Mouse (Mus musculus) small intestine, adult 2 months (tissue): ENCODE measurements around the gene Fbll1. TPM values are rescaled to one million over a fixed set of nuclear protein-coding genes. Genes with fewer than 3 reads are reported as not detected.

Source experiments
- H3K27ac ChIP-seq: fragments of 200-500 bp; 2 replicates; pipeline ENCODE4 v1.5.1; 2012; ENCODE audit warnings: low read depth, low read length, control low read depth, inconsistent platforms; ENCODE audit not compliant: insufficient read depth
- H3K27me3 ChIP-seq: fragments of 200-500 bp; 2 replicates; pipeline ENCODE4 v1.6.1; 2012; ENCODE audit warnings: mild to moderate bottlenecking, moderate library complexity, low read length, inconsistent platforms; ENCODE audit not compliant: control insufficient read depth, insufficient read depth
- H3K36me3 ChIP-seq: fragments of 200-500 bp; 2 replicates; pipeline ENCODE4 v1.6.1; 2012; ENCODE audit warnings: mild to moderate bottlenecking, low read length, control low read depth, inconsistent platforms; ENCODE audit not compliant: control insufficient read depth, insufficient read depth
- H3K4me1 ChIP-seq: fragments of 200-500 bp; 2 replicates; pipeline ENCODE4 v1.6.1; 2012; ENCODE audit warnings: low read length, inconsistent platforms, mixed read lengths; ENCODE audit not compliant: control insufficient read depth, insufficient read depth, insufficient read length
- H3K4me3 ChIP-seq: fragments of 200-500 bp; 2 replicates; pipeline ENCODE4 v1.5.1; 2012; ENCODE audit warnings: low read depth, mild to moderate bottlenecking, control low read depth, inconsistent platforms, low read length, moderate library complexity
- CTCF ChIP-seq: fragments of 200-500 bp; IDR thresholded peaks from 2 replicates; pipeline ENCODE4 v1.5.1; 2012; ENCODE audit warnings: low read depth, mild to moderate bottlenecking, control low read depth, inconsistent platforms, low read length, moderate library complexity, mixed read lengths; ENCODE audit not compliant: insufficient replicate concordance, insufficient read length; ENCODE audit errors: extremely low read depth
- POLR2A ChIP-seq: fragments of 200-500 bp; IDR thresholded peaks from 2 replicates; pipeline ENCODE4 v1.6.1; 2012; ENCODE audit warnings: low read depth, mild to moderate bottlenecking, control low read depth, inconsistent platforms, low read length, moderate library complexity
- WGBS: fragments of 180-500 bp; shearing (Covaris S2); methylation state at CpG from one replicate; pipeline ENCODE4 v1.1.7; 2018; 5-methylcytosine and 5-hydroxymethylcytosine counted together
- polyA plus RNA-seq: library from polyadenylated mRNA; depleted of rRNA; stranded (reverse); fragments of >200 nt; gene quantifications from 2 replicates; pipeline ENCODE4 v1.2.3, GENCODE M21; 2012; rRNA removed

Fbll1 gene
- polyA plus RNA-seq, 1 experiment: 0.08 TPM

GRCm38 (mm10) chr11:35755546-35755945 is 43.1 kb downstream of the Fbll1 start:
- no peak for TF ChIP-seq POLR2A
- TF ChIP-seq CTCF: no peak
- WGBS: 22% methylated on average over 6 of the region's 6 CpGs
- H3K27ac ChIP-seq: peak overlapping the region; percentile 54; the same call in 1 of the 2 replicates

DNA sequence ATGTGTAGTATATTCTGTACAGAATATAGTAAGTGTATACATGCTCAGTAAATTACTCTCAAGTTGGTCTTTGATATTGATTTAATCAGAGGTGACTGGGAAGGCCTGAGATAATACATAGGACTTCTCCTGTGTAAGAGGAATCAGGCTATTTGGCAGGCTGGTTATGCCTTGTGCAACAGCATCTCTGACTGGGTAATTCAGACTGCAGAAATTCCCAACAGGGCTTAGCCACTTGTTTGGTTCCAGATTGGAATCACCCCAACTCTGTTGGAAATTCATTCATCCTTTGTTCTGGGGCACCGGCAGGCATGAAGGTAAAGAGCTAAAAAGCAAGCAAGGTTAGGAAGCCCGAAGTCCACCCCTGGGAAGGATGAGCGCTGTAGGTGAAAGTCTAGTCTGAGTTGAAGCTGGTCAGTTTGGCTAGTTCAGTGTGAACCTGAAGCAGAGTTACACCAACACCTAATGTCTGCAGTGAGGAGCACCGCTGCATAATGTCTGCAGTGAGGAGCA is 43.7 kb downstream of the Fbll1 start:
- Histone ChIP-seq H3K36me3 (no peaks in the 10 kb centered on the region), H3K27me3 (no peaks in the 10 kb centered on the region), H3K4me1 (peaks cover 25% of the 10 kb centered on the region; the same call in 1 of the 2 replicates), H3K27ac (peak overlapping the region; percentile 54; the same call in 1 of the 2 replicates), H3K4me3 (no peak overlapping the region)
- TF ChIP-seq POLR2A: no peak
- TF ChIP-seq CTCF: no peak
- WGBS: 67% methylated on average over 4 of the region's 4 CpGs

More at GRCm38 (mm10) chr11:35755546-35755945, 43.1 kb downstream of the Fbll1 start:
- Histone ChIP-seq H3K27me3 (no peaks in the 10 kb centered on the region), H3K4me3 (no peak overlapping the region), H3K4me1 (peaks cover 28% of the 10 kb centered on the region; the same call in 1 of the 2 replicates), H3K36me3 (no peaks in the 10 kb centered on the region)

DNA sequence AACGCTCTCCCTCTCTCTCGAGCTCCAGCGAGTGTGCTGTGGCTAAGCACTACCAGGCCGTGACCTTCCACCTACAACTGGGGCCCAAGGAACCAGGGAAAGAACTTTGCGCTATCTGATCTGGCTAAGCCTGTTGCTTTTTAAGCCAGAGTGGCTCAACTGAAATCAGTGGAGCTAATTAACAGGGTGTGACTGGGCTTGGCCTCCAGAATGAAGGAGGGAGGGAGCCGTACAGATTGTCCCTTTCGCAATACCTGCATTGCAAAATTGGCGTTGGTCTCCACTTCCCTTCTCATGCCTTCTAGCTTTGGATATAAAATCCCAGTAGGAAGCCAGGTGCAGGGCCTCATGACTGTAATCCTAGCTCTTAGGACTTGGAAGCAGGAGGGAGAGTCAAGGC is 48.1 kb downstream of the Fbll1 start:
- peaks cover 24% of the 10 kb centered on the region; the same call in 1 of the 2 replicates for H3K4me1 ChIP-seq
- no peaks in the 10 kb centered on the region for H3K27me3 ChIP-seq
- H3K4me3 ChIP-seq: no peak overlapping the region
- peak overlapping the region; percentile 82 for H3K27ac ChIP-seq
- H3K36me3 ChIP-seq: no peaks in the 10 kb centered on the region
- TF ChIP-seq CTCF: no peak
- no peak for TF ChIP-seq POLR2A
- WGBS: 28% methylated on average over 8 of the region's 8 CpGs

Other genes with a start within 250 kb of the Fbll1 start
- 2.1 and 3.7 TPM in 2 replicates for gene Pank3, start 29.4 kb downstream of the Fbll1 start, polyA plus RNA-seq
- gene Rars, start 35.6 kb upstream of the Fbll1 start, polyA plus RNA-seq: 5.3 and 10.0 TPM in 2 replicates
- 18.0 and 55.9 TPM in 2 replicates for gene Wwc1, start 181.6 kb upstream of the Fbll1 start, polyA plus RNA-seq